Mouse (Mus musculus): ENCODE data around the gene Rab3gap2.
"Not testable (repeated sequence)": the region's sequence is repeated elsewhere in the genome, so short reads cannot be mapped to it uniquely, and the experiment has no call there.

Gene Rab3gap2

GRCm38 (mm10) chr1:185280616-185281015 is 76.7 kb downstream of the Rab3gap2 start:
- no peak for DNase-seq (ENCODE audit: low spot score)

DNA sequence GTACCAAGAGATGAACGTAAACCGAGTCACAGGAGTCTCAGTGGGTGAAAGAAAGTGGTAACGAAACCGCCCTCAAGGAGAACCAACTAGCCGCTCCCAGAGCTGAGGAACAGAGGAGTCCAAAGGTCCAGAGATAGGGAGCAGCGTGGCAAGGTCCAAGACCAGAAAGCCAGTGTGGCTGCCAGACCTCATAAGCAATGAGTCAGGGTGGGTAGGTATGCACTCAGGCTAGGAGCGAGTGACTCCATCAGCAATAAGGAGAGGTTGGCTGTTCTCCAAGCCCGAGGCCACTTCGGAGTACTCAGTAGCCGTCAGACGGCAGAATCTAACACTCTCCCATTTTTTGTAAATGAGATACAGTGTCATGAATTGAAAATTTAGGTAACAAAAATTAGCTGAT is 78.9 kb downstream of the Rab3gap2 start:
- no peak for DNase-seq (ENCODE audit: low spot score)

- DNase-seq (ENCODE audit: low spot score): no peak
These were observed 79.3 kb downstream of the Rab3gap2 start for GRCm38 (mm10) chr1:185283247-185283646.

- DNase-seq (ENCODE audit: low spot score): no peak
These were observed 80.8 kb downstream of the Rab3gap2 start for GRCm38 (mm10) chr1:185284740-185285139.

- DNase-seq (ENCODE audit: low spot score): no peak
These were observed 81.3 kb downstream of the Rab3gap2 start for GRCm38 (mm10) chr1:185285171-185285570.

GRCm38 (mm10) chr1:185287066-185287465 is 83.1 kb downstream of the Rab3gap2 start:
- no peak for DNase-seq (ENCODE audit: low spot score)

DNA sequence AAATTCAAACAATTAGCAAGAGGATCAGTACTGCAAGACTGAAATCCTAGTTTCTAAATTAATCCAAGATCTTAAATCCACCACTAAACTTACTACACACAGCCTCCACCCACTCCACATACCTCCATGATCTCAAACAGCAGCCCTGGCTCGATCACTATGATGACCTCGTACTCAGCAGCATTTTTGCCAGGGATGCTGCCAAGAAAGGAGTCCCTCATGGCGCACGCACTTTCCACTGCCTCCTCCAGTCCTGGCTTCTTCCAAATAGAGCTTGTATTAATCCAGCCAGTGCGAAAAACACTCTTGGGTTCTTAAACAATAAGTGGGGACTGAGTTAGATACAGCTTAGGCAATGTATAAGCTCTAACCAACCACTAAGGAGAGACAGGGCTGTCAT is 85.3 kb downstream of the Rab3gap2 start:
- DNase-seq (ENCODE audit: low spot score): no peak

- no peak for DNase-seq (ENCODE audit: low spot score)
These were observed 87.4 kb downstream of the Rab3gap2 start for GRCm38 (mm10) chr1:185291336-185291735.

DNA sequence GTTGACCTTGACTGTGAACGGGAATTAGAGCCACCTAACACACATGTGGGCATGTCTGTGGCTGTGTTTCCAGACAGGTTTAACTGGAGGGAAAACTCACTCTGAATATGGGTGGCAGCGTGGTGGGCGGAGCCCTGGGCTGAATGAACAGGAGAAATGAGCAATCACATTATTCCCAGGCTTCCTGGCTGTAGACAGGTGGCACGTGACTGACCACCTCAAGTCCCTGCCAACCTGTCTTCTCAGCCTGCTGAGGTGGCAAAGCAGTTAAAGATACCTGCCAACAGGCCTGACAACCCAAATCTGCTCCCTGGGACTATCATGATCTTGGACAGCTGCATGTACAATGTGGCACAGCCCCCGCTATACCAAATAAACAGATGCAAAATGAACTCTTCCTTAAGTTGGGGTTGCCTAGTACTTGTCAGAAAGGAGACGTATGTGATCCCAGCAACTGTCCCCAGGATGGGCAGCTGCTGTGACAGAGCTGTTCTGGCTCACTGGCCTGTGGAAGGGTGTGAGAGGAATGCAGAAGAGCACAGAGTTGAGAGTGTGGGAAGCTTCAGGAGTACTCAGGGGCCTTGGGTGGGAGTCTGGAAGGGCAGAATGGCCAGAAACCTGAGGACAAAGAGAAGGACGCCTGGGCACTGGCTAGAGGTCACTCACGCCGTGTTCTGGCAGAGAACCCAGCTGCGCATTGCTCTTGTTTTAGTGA is 88.9 kb downstream of the Rab3gap2 start:
- no peak for DNase-seq (ENCODE audit: low spot score)

DNA sequence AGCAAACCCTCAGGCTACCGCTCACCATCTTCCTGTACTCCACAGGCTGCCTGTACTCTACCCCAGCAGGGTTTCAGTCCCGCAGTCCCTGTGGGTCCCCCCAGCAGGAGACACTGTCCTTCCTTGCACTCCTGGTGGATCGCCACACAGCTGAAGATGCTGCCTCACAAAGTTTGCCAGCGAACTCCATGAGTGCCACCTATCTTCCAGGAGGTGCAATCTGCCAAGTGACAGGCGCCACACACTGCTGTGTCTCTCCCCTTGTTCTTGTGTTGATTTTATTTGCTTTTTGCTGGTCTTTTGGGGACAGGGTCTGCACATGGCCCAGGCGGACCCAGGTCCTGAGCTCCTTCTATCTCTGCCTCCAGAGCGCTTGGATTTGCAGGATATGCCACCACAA is 92.9 kb downstream of the Rab3gap2 start:
- no peak for DNase-seq (ENCODE audit: low spot score)

- no peak for DNase-seq (ENCODE audit: low spot score)
These were observed 94.6 kb downstream of the Rab3gap2 start for GRCm38 (mm10) chr1:185298496-185298895.

DNA sequence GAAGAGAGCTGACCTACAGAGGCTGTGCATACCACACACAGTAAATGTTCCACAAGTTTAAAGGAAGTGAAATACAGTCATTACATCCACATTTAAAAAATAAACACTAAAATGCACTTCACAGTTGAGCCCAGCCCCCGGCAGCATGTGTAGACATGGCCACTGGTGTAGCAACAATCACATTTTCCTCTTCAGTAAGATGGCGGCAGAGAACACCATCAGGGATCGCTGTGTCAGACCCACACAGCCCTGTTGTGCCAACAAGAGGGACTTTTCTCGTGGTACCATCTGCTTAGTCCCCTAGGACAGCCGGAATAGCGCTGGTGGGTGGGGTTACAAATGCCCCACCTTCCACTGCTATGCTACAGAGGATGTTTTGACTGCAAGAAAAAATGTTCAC is 98.9 kb downstream of the Rab3gap2 start:
- DNase-seq (ENCODE audit: low spot score): no peak

DNA sequence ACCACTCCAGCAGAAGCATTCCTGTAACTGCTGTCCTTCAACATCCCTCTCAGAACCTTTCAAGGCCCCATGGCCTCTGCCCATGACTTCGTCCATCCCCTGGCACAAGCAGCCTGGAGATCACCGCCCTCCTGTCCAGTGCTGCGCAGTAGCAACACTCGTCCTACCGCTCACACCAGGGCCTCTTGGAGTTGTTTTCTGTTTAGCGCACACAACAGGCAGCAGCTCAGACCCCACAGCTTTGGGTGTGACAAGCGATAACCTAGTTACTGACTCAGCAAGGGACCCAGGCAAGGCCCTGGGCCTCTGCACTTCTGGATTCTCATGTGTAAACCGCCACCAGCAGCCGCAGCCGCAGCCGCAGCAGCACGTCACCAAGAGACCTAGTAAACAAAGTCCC is 102.9 kb downstream of the Rab3gap2 start:
- no peak for DNase-seq (ENCODE audit: low spot score)

DNA sequence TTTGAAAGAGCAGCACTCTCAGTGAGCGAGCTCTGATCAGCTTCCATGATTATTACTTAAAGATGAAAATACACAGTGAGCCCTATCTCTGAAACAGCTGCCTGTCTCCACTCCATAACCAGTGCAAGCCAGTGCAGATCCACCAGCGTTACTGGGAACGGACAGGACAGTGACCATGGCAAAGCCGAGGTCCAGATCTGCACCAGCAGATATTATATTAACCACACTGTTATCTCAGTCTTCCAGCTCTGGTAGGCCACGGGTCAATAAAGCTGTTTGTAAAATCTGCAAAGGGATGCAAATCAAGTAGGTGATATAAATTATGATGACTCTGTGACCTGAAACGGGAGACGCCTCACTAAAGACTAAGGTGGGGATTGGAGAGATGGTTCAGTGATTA is 103.7 kb downstream of the Rab3gap2 start:
- DNase-seq (ENCODE audit: low spot score): no peak

- no peak for DNase-seq (ENCODE audit: low spot score)
These were observed 104.4 kb downstream of the Rab3gap2 start for GRCm38 (mm10) chr1:185308334-185308733.

DNA sequence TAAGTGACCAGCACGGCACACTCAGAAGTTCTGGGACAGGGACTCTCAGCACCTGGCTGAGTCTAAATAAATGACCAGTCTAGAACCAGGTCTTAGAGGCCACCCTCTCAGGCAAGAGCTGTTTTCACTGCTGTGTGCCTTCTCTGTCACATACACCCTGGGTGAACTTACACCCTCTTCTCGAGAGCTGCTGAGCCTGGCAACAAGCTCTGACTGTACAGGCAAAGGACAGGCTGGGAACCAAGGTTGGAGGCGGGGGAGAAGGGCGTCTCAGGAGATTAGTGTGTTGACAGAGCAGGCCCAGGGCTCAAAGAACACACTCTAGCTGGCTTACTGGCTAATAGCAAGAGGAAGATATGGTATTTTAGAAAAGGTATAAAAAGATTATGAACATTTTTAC is 105.0 kb downstream of the Rab3gap2 start:
- no peak for DNase-seq (ENCODE audit: low spot score)

DNA sequence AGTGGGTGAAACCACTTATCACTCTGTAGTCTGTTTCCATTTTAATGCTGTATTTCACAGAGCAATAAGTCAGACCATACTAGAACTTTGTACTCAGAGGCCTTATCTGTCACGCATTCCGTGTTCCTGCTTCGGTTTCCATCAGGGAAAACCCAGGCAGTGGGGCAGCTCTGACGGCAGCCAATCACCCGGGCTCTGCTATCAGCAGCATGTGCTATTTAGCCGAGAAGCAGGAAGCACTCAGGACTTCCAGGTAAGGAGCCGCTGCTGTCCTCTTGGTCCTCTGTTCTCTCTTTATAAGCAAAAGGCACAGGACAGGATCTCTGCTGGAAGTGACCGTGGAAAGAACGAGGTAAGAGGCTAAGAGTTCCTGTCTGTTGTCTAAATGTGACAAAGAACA is 108.0 kb downstream of the Rab3gap2 start:
- no peak for DNase-seq (ENCODE audit: low spot score)

DNA sequence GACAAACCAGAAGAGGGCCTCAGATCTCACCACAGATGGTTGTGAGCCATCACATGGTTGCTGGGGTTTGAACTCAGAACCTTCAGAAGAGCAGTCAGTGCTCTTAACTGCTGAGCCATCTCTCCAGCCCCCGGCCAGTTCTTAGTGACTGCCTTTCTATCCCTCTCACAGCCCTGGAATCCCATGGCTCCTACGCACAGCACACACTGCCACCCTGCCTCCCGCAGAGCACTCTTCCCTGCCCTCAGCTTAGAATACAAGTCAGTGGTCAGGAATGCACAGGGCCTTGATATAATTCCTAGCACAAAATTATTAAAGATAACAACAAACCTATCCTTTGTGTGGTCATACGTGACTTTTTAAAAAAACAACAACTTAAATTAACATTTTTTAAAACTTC is 110.6 kb downstream of the Rab3gap2 start:
- DNase-seq (ENCODE audit: low spot score): no peak

DNA sequence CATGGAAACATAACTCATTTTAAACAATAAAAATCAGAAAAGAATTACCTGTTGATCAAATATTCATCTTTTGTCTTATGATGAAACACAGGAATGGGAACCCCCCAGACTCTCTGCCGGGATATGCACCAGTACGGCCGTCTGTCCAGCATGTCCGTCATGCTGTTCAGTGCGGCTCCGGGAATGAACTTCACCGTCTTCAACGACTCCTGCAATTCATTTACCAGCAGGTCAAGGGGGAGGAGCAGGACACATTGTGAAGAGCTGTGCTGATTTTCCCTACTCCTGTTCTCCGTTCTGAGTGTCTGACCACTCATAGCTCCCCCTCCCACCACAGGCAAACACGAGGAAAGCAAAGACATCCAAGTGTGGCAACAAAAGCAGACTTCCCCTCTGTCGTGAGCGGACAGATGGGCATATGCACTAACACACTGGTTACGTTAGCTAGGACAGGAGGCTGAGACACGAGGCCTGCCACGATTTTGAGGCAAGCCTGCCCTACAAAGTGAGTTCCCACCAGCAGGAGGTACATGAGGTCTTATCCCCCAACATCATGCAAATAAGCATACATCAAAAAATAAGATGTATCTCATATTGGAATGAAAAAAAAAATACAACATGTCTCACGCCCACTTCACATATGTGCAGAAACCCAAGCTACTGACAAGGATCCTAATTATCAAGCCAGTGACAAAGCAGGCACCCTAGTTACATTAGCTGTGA is 112.1 kb downstream of the Rab3gap2 start:
- DNase-seq (ENCODE audit: low spot score): no peak

DNA sequence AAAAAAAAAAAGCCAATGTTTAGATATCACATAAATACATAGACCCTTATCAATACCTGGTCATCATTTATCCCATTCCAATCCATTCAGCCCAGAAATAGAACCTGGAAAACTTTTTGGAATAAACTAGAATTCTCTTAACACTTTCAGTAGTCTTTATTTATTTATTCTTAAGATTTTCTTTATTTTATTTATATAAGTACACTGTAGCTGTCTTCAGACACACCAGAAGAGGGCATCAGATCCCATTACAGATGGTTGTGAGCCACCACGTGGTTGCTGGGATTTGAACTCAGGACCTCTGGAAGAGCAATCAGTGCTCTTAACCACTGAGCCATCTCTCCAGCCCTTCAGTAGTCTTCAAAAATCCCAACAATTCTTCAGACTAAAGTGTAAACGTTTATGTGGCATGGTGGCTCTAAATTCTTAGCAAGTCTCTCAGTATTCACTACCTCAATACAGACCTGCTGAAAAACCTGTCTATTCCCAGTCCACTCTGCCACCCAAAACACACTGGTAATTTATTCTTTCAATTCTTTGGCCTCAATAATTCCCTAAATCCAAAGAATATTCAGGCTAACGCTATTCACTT is 123.9 kb downstream of the Rab3gap2 start:
- DNase-seq (ENCODE audit: low spot score): not testable (repeated sequence)

DNA sequence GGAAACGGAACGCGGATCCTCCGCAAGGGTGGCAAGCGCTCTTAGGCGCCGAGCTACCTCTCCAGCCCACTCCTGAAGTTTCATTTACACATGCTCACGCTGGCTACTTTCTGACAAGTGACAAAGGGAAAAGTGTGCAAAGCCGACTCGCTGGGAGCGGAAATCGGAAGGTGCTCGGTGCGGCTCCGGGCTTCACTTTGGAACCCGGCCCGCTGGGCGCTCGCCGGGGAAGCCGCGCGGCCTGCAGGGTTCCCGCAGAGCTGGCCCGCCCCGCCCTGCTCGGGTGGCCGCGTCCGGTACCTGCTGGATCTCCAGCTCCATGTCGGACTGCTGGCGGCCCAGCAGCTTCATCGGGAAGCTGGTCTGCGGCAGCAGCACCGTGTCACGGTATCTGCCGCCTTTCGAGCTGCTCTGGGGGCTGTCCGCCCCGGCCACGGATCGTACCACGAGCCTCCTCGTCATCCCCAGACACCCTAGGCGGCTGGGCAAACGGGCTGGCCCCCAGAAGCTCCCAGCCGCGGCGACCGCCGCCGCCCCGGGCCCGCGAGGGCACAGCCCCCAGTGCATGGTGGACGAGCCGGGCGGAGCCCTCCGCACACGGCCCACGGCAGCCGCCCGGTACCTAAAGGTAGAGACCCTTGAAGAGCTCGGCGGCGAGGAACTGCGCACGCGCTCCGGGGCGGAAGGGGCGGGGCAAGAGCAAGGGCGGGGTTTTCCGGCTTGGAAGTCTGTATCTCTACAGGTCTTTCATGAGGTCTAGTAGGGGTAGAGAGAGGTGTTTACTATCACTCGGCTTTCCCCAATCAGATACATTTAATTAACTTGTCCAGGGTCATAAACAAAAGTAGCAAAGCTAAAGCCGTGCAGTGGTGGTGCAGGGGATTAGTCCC is 125.0 kb downstream of the Rab3gap2 start, which contains the start of gene Iars2:
Gene Iars2 (minus strand): TSS at position 676 of the 890 bp plus-strand sequence.
- peak; percentile 90 for DNase-seq (ENCODE audit: low spot score)

GRCm38 (mm10) chr1:185329851-185330250 is 125.9 kb downstream of the Rab3gap2 start:
- no peak for DNase-seq (ENCODE audit: low spot score)

Data from T-cell, adult 2 months (primary cell).